8 mouse cellular contexts compared by ENCODE assay signal in the genomic region with DNA sequence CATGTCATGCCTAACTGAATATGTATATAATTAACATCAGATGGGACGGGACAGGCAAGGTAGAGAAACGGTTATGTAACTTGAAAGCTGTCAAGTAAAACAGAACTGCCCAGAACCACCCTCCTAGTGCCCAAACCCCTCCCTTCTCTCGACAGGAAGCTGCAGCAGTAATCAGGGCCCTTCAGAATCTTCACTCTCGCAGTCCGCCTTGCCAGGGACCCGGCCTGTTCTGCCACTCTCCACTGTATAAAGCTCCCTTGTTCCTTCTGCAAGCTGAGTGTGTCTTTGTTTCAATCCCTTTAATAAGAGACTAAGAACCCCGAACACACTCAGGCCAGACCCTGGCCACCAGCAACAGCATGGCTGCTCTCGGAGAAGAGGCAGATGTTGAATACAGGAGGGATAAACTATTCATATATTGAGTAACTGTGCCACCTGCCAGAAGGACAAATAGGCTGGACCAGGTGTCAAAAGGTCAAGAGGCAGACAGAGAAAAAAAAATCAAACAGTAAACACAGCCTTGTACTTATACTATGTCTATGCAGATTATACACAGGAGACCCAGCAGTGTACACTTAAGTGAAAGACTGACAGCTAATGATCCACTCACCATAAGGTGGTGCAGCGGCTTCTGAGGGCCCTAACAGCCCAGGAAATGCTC. TPM values are rescaled to one million over a fixed set of nuclear protein-coding genes. Genes with fewer than 3 reads are reported as not detected.
DNase-seq lines count a peak whose midpoint lies in the region; ATAC-seq lines count a peak whose summit lies in the region.

No protein-coding gene starts in this region.

- H3K27me3 ChIP-seq in heart, embryonic 12.5 days (replicated peaks) = no peaks in the 10 kb centered on the region
- H3K27me3 ChIP-seq in stomach, embryonic 16.5 days (ENCODE audit: control insufficient read depth, insufficient read depth, low read length) = no peaks in the 10 kb centered on the region

- H3K27ac ChIP-seq in heart, embryonic 12.5 days (ENCODE audit: poor library complexity, severe bottlenecking) = no peak overlapping the region
- peak overlapping the region; percentile 55; the same call in 1 of the 2 replicates for H3K27ac ChIP-seq in stomach, embryonic 16.5 days (ENCODE audit: low read length)

- no peak for DNase-seq in heart, postnatal 14 days
- peak; percentile 60 to 66 for DNase-seq in right cerebral cortex, postnatal 10 days (ENCODE audit: low spot score in 2 of 2)
- no peak for DNase-seq in right cerebral cortex, postnatal 4 days
- DNase-seq in lung, postnatal 14 days = peak; percentile 41
- DNase-seq in left cerebral cortex, adult 9 months (ENCODE audit: low spot score in 2 of 2) = no peak
- no peak for DNase-seq in adrenal gland, postnatal 10 days

- no peaks in the 10 kb centered on the region for H3K9me3 ChIP-seq in heart, embryonic 12.5 days (replicated peaks)
- H3K9me3 ChIP-seq in stomach, embryonic 16.5 days (replicated peaks; ENCODE audit: control insufficient read depth, low read length) = no peaks in the 10 kb centered on the region

- peaks cover 51% of the 10 kb centered on the region for H3K4me1 ChIP-seq in heart, embryonic 12.5 days (replicated peaks)
- H3K4me1 ChIP-seq in stomach, embryonic 16.5 days (ENCODE audit: control insufficient read depth, insufficient read depth, low read length) = peaks cover 43% of the 10 kb centered on the region

- ATAC-seq in heart, embryonic 12.5 days (ENCODE audit: insufficient number of reproducible peaks, low FRiP score) = 0 out of 2 replicates have a peak, but pooled peaks have one; percentile 27
- ATAC-seq in stomach, embryonic 16.5 days (ENCODE audit: insufficient read depth, low FRiP score) = no peak

- H3K36me3 ChIP-seq in heart, embryonic 12.5 days = peaks cover 28% of the 10 kb centered on the region
- 0 out of 2 replicates have a peak, but pooled peaks cover 3% of the 10 kb centered on the region for H3K36me3 ChIP-seq in stomach, embryonic 16.5 days (ENCODE audit: control insufficient read depth, insufficient read depth, low read length)

- H3K4me2 ChIP-seq in heart, embryonic 12.5 days = no peak overlapping the region
- no peak overlapping the region for H3K4me2 ChIP-seq in stomach, embryonic 16.5 days (ENCODE audit: low read depth, low read length)

- intact Hi-C loops in heart, postnatal 14 days (cut with DNase I) = loop anchor here (5.0 kb wide), 1 partner anchor 47 kb away; the partner anchor contains the start of gene Tet3

- H3K9ac ChIP-seq in heart, embryonic 12.5 days = no peak overlapping the region
- no peak overlapping the region for H3K9ac ChIP-seq in stomach, embryonic 16.5 days (ENCODE audit: low read length)

- H3K4me3 ChIP-seq in heart, embryonic 12.5 days = no peak overlapping the region
- no peak overlapping the region for H3K4me3 ChIP-seq in stomach, embryonic 16.5 days (replicated peaks; ENCODE audit: low read length)

- 61% methylated on average over 9 of the region's 9 CpGs for WGBS in heart, embryonic 12.5 days
- WGBS in stomach, embryonic 16.5 days = 44% methylated on average over 9 of the region's 9 CpGs

RNA-seq across cellular contexts. Expression of gene Tet3, which starts 48.7 kb away (rescaled TPM):
- polyA plus RNA-seq in heart, embryonic 12.5 days (2016; fragmentation: Nextera tagmentation; extraction: Ambion mirVana) = 31.3 and 33.6 TPM in 2 replicates
- total RNA-seq in heart, postnatal 14 days (2021) = 10 to 100 TPM; 46.2 to 49.0 TPM
- 34.5 and 44.2 TPM in 2 replicates for polyA plus RNA-seq in stomach, embryonic 16.5 days (2015; fragmentation: Nextera tagmentation; extraction: Ambion mirVana)
- 10 to 100 TPM; 57.4 to 64.4 TPM for total RNA-seq in adrenal gland, postnatal 10 days (2021)

Comparison
In these comparisons a context has a peak if more than half of its experiments do, and no peak if none do; other contexts are left out.
1. DNase-seq: peak in right cerebral cortex, postnatal 10 days (2 of 2) and lung, postnatal 14 days (single experiment); none in heart, postnatal 14 days (0 of 2), right cerebral cortex, postnatal 4 days (single experiment), left cerebral cortex, adult 9 months (0 of 2) and adrenal gland, postnatal 10 days (single experiment).